Mouse (Mus musculus) thymus, adult 2 months (tissue): Measurements from ENCODE around the gene Tpst1.

Experiments
- CTCF ChIP-seq: fragments of 200-500 bp; IDR thresholded peaks from 2 replicates; pipeline ENCODE4 v1.5.1; 2012; ENCODE audit warnings: mild to moderate bottlenecking, control low read depth, low read length, moderate library complexity, borderline replicate concordance; ENCODE audit not compliant: control insufficient read depth, poor library complexity, insufficient read depth; ENCODE audit errors: extremely low read depth
- POLR2A ChIP-seq: fragments of 200-500 bp; IDR thresholded peaks from 2 replicates; pipeline ENCODE4 v1.6.1; 2012; ENCODE audit warnings: mild to moderate bottlenecking, low read length, control low read depth, moderate library complexity; ENCODE audit not compliant: control insufficient read depth, poor library complexity, insufficient read depth; ENCODE audit errors: extremely low read depth

DNA sequence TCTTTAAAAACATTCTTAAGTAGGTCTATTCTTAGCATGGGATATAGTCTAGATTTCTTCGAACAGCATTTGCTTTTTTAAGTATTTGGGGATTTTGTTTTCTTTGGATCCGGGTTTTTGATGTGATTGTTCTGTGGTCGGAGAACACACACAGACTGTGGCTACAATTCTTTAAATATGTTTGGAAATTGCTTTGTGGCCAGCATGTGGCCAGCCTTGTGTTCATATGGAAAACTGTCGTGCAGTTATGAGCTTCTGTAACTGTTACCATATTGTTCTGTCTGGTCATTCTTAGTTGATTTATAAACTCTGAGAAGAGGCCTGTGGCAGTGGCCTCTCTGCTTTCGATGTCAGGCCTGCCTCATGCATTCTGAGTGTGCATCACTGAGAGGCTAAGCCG is 44.8 kb downstream of the Tpst1 start:
- TF ChIP-seq CTCF (no peak), POLR2A (no peak)
